9 mouse cellular contexts compared by ENCODE assay signal in genomic region chr2:114622550-114622939, GRCm38 (mm10). TPM values are rescaled to one million over a fixed set of nuclear protein-coding genes. Genes with fewer than 3 reads are reported as not detected.
DNase-seq lines count a peak whose midpoint lies in the region; ATAC-seq lines count a peak whose summit lies in the region.
"Had no signal": no experiment of that assay in that cellular context is flagged by ENCODE, and none has a peak within 500 bp of the region (broad histone marks: within the 10 kb centered on the region; RNA-seq: fewer than 3 reads in every experiment).

No protein-coding gene starts in this region.

- no peak overlapping the region for H3K4me3 ChIP-seq in neural tube, embryonic 11.5 days (ENCODE audit: low read depth, low read length)
- H3K4me3 ChIP-seq in kidney, embryonic 15.5 days (replicated peaks) = no peak overlapping the region
- H3K4me3 ChIP-seq in stomach, embryonic 15.5 days (replicated peaks) = no peak overlapping the region
- H3K4me3 ChIP-seq: embryonic facial prominence, embryonic 12.5 days had no signal

- no peaks in the 10 kb centered on the region for H3K36me3 ChIP-seq in neural tube, embryonic 11.5 days (ENCODE audit: control insufficient read depth, insufficient read depth, low read length)
- no peaks in the 10 kb centered on the region for H3K36me3 ChIP-seq in kidney, embryonic 15.5 days
- H3K36me3 ChIP-seq in stomach, embryonic 15.5 days = no peaks in the 10 kb centered on the region
- H3K36me3 ChIP-seq: embryonic facial prominence, embryonic 12.5 days had no signal

- no peaks in the 10 kb centered on the region for H3K27me3 ChIP-seq in neural tube, embryonic 11.5 days (ENCODE audit: control insufficient read depth, insufficient read depth, low read length)
- H3K27me3 ChIP-seq in kidney, embryonic 15.5 days = no peaks in the 10 kb centered on the region
- H3K27me3 ChIP-seq in stomach, embryonic 15.5 days (replicated peaks) = no peaks in the 10 kb centered on the region
- H3K27me3 ChIP-seq: embryonic facial prominence, embryonic 12.5 days had no signal

- no peak overlapping the region; the same call in 1 of the 2 replicates for H3K9ac ChIP-seq in neural tube, embryonic 11.5 days (ENCODE audit: low read length)
- no peak overlapping the region for H3K9ac ChIP-seq in kidney, embryonic 15.5 days
- H3K9ac ChIP-seq in stomach, embryonic 15.5 days = no peak overlapping the region
- H3K9ac ChIP-seq: embryonic facial prominence, embryonic 12.5 days had no signal

- 4% methylated on average over 2 of the region's 2 CpGs for WGBS in neural tube, embryonic 11.5 days
- WGBS in kidney, embryonic 15.5 days = 9% methylated on average over 2 of the region's 2 CpGs
- WGBS in stomach, embryonic 15.5 days = 17% methylated on average over 2 of the region's 2 CpGs

- H3K4me2 ChIP-seq in neural tube, embryonic 11.5 days (ENCODE audit: low read depth) = no peak overlapping the region
- H3K4me2 ChIP-seq in kidney, embryonic 15.5 days = no peak overlapping the region
- 0 out of 2 replicates have a peak overlapping the region, but pooled peaks have one; percentile 21 for H3K4me2 ChIP-seq in stomach, embryonic 15.5 days
- H3K4me2 ChIP-seq: embryonic facial prominence, embryonic 12.5 days had no signal

- ATAC-seq in frontal cortex, adult (ENCODE audit: low TSS enrichment) = peak; percentile 81
- 0 out of 2 replicates have a peak, but pooled peaks have one; percentile 52 for ATAC-seq in neural tube, embryonic 11.5 days (ENCODE audit: insufficient read depth, low FRiP score, low TSS enrichment)
- ATAC-seq in kidney, embryonic 15.5 days (replicated peaks; ENCODE audit: low FRiP score) = 0 out of 2 replicates have a peak, but pooled peaks have one; percentile 22
- ATAC-seq in stomach, embryonic 15.5 days (ENCODE audit: insufficient read depth, low FRiP score, low read depth) = no peak

- H3K9me3 ChIP-seq in neural tube, embryonic 11.5 days (ENCODE audit: control insufficient read depth, low read length) = no peaks in the 10 kb centered on the region
- no peaks in the 10 kb centered on the region for H3K9me3 ChIP-seq in kidney, embryonic 15.5 days (replicated peaks)
- no peaks in the 10 kb centered on the region for H3K9me3 ChIP-seq in stomach, embryonic 15.5 days
- H3K9me3 ChIP-seq: embryonic facial prominence, embryonic 12.5 days had no signal

- peaks cover 5% of the 10 kb centered on the region; the same call in 1 of the 2 replicates for H3K4me1 ChIP-seq in neural tube, embryonic 11.5 days (ENCODE audit: control insufficient read depth, insufficient read depth, low read length)
- H3K4me1 ChIP-seq in kidney, embryonic 15.5 days = peaks cover 12% of the 10 kb centered on the region
- peaks cover 2% of the 10 kb centered on the region; the same call in 1 of the 2 replicates for H3K4me1 ChIP-seq in stomach, embryonic 15.5 days
- H3K4me1 ChIP-seq: embryonic facial prominence, embryonic 12.5 days had no signal

- no peak for DNase-seq in frontal cortex, postnatal 14 days (ENCODE audit: low spot score in 2 of 2)
- peak; percentile 35 for DNase-seq in neural tube, embryonic 11.5 days (ENCODE audit: low spot score)
- DNase-seq in neural tube, embryonic 10.5 days (ENCODE audit: extremely low spot score, low spot score) = no peak
- DNase-seq in thymus, postnatal 4 days = no peak
- DNase-seq in frontal cortex, postnatal 25 days (ENCODE audit: low spot score in 2 of 2) = no peak

- H3K27ac ChIP-seq in neural tube, embryonic 11.5 days (ENCODE audit: low read depth, low read length) = no peak overlapping the region
- peak overlapping the region; percentile 61 for H3K27ac ChIP-seq in kidney, embryonic 15.5 days
- H3K27ac ChIP-seq in stomach, embryonic 15.5 days = no peak overlapping the region
- H3K27ac ChIP-seq: embryonic facial prominence, embryonic 12.5 days had no signal

RNA-seq across cellular contexts. Expression of gene Dph6, which starts 32.2 kb away (rescaled TPM):
- polyA plus RNA-seq in neural tube, embryonic 11.5 days (2014; fragmentation: Nextera tagmentation; extraction: Ambion mirVana) = 17.2 and 19.5 TPM in 2 replicates
- 30.0 and 31.4 TPM in 2 replicates for polyA plus RNA-seq in kidney, embryonic 15.5 days (2015; fragmentation: Nextera tagmentation; extraction: Ambion mirVana)
- polyA plus RNA-seq in stomach, embryonic 15.5 days (2015; fragmentation: Nextera tagmentation; extraction: Ambion mirVana) = 24.2 and 24.3 TPM in 2 replicates
